Mouse (Mus musculus) forebrain, embryonic 12.5 days (tissue): ENCODE data around the gene Creb1. TPM values are rescaled to one million over a fixed set of nuclear protein-coding genes. Genes with fewer than 3 reads are reported as not detected.
A peak's percentile ranks its signal among the peaks of the same experiment; 100 is the strongest.

Experiments
- ATAC-seq: fragments of 200-750 bp; cut with Nextera tagmentation; 2 replicates; pipeline ENCODE4 v1.8.0; 2017; ENCODE audit warnings: moderate TSS enrichment; ENCODE audit not compliant: low FRiP score
- H3K27ac ChIP-seq: fragments of 300-500 bp; sonication (generic); 2 replicates; pipeline ENCODE4 v1.5.1; 2016; ENCODE audit warnings: mild to moderate bottlenecking
- H3K27me3 ChIP-seq: fragments of 300-500 bp; sonication (generic); 2 replicates; pipeline ENCODE4 v1.6.1; 2016; ENCODE audit warnings: mild to moderate bottlenecking
- H3K36me3 ChIP-seq: fragments of 300-500 bp; sonication (generic); replicated peaks from 2 replicates; pipeline ENCODE4 v1.6.1; 2016; ENCODE audit warnings: mild to moderate bottlenecking
- H3K4me1 ChIP-seq: fragments of 300-500 bp; sonication (generic); 2 replicates; pipeline ENCODE4 v1.6.1; 2016
- H3K4me2 ChIP-seq: fragments of 300-500 bp; sonication (generic); 2 replicates; pipeline ENCODE4 v1.6.1; 2016; ENCODE audit warnings: mild to moderate bottlenecking, moderate library complexity
- H3K4me3 ChIP-seq: fragments of 300-500 bp; sonication (generic); replicated peaks from 2 replicates; pipeline ENCODE4 v1.5.1; 2016; ENCODE audit warnings: mild to moderate bottlenecking
- H3K9ac ChIP-seq: fragments of 300-500 bp; sonication (generic); 2 replicates; pipeline ENCODE4 v1.6.1; 2016; ENCODE audit warnings: mild to moderate bottlenecking
- H3K9me3 ChIP-seq: fragments of 300-500 bp; sonication (generic); 2 replicates; pipeline ENCODE4 v1.6.1; 2016
- WGBS: fragments of 180-500 bp; shearing (Covaris S2); methylation state at CpG from one replicate; pipeline ENCODE4 v1.1.7; 2016; 5-methylcytosine and 5-hydroxymethylcytosine counted together
- polyA plus RNA-seq: library from polyadenylated mRNA; unstranded; fragments of >200 nt; fragmentation: Nextera tagmentation; extraction: Ambion mirVana; gene quantifications from 2 replicates; pipeline ENCODE4 v1.2.1, GENCODE M21; 2016

Gene Creb1
- polyA plus RNA-seq, 1 experiment from 2014 or later, result 66.1 TPM

GRCm38 (mm10) chr1:64614311-64614710 lies 81.9 kb downstream of the Creb1 start:
- Histone ChIP-seq H3K4me3 (no peak overlapping the region), H3K4me1 (peaks cover 16% of the 10 kb centered on the region), H3K36me3 (0 out of 2 replicates have a peak, but pooled peaks cover 12% of the 10 kb centered on the region), H3K9ac (no peak overlapping the region), H3K27me3 (no peaks in the 10 kb centered on the region), H3K27ac (no peak overlapping the region), H3K9me3 (no peaks in the 10 kb centered on the region), H3K4me2 (no peak overlapping the region)
- ATAC-seq, result no peak
- WGBS, result 86% methylated on average over 9 of the region's 9 CpGs

GRCm38 (mm10) chr1:64614801-64615345 lies 82.4 kb downstream of the Creb1 start:
- no peak overlapping the region for H3K4me3 ChIP-seq
- no peak overlapping the region for H3K4me2 ChIP-seq
- WGBS, result 83% methylated on average over 10 of the region's 10 CpGs
- H3K27ac ChIP-seq, result no peak overlapping the region
- H3K4me1 ChIP-seq, result peaks cover 16% of the 10 kb centered on the region
- no peaks in the 10 kb centered on the region for H3K27me3 ChIP-seq
- no peaks in the 10 kb centered on the region for H3K9me3 ChIP-seq
- no peak overlapping the region for H3K9ac ChIP-seq
- 0 out of 2 replicates have a peak, but pooled peaks cover 11% of the 10 kb centered on the region for H3K36me3 ChIP-seq
- no peak for ATAC-seq

- 81% methylated on average over 11 of the region's 11 CpGs for WGBS
- peaks cover 16% of the 10 kb centered on the region for H3K4me1 ChIP-seq
- no peaks in the 10 kb centered on the region for H3K9me3 ChIP-seq
- ATAC-seq, result no peak
- no peak overlapping the region for H3K4me3 ChIP-seq
- H3K27ac ChIP-seq, result no peak overlapping the region
- H3K27me3 ChIP-seq, result no peaks in the 10 kb centered on the region
- no peak overlapping the region for H3K4me2 ChIP-seq
- H3K9ac ChIP-seq, result no peak overlapping the region
- 0 out of 2 replicates have a peak, but pooled peaks cover 7% of the 10 kb centered on the region for H3K36me3 ChIP-seq
These were observed 83.1 kb downstream of the Creb1 start for GRCm38 (mm10) chr1:64615531-64615991.

- Histone ChIP-seq H3K4me2 (peak overlapping the region; percentile 66), H3K27me3 (no peaks in the 10 kb centered on the region), H3K4me3 (peak overlapping the region; percentile 79), H3K9ac (no peak overlapping the region; the same call in 1 of the 2 replicates), H3K27ac (no peak overlapping the region), H3K9me3 (no peaks in the 10 kb centered on the region), H3K36me3 (0 out of 2 replicates have a peak, but pooled peaks cover 6% of the 10 kb centered on the region), H3K4me1 (peaks cover 16% of the 10 kb centered on the region)
- WGBS, result 66% methylated on average over 6 of the region's 6 CpGs
- ATAC-seq, result no peak
These were observed 83.6 kb downstream of the Creb1 start for GRCm38 (mm10) chr1:64616076-64616475.

- Histone ChIP-seq H3K36me3 (0 out of 2 replicates have a peak, but pooled peaks cover 6% of the 10 kb centered on the region), H3K9me3 (no peaks in the 10 kb centered on the region), H3K27ac (peak overlapping the region; percentile 95; the same call in 1 of the 2 replicates), H3K4me3 (peak overlapping the region; percentile 79), H3K27me3 (no peaks in the 10 kb centered on the region), H3K4me2 (peak overlapping the region; percentile 66), H3K4me1 (peaks cover 16% of the 10 kb centered on the region), H3K9ac (peak overlapping the region; percentile 95)
- WGBS, result 5% methylated on average over 8 of the region's 8 CpGs
- ATAC-seq, result no peak; the same call in 1 of the 2 replicates
These were observed 84.1 kb downstream of the Creb1 start for GRCm38 (mm10) chr1:64616531-64616880.

- peaks cover 16% of the 10 kb centered on the region for H3K4me1 ChIP-seq
- peak; percentile 95 for ATAC-seq
- no peaks in the 10 kb centered on the region for H3K27me3 ChIP-seq
- WGBS, result 1% methylated on average over 72 of the region's 72 CpGs
- H3K9ac ChIP-seq, result peak within 1 kb of the TSS; percentile 95
- H3K36me3 ChIP-seq, result 0 out of 2 replicates have a peak, but pooled peaks cover 6% of the 10 kb centered on the region
- H3K4me2 ChIP-seq, result peak within 1 kb of the TSS; percentile 66
- H3K9me3 ChIP-seq, result no peaks in the 10 kb centered on the region
- peak within 1 kb of the TSS; percentile 95 for H3K27ac ChIP-seq
- peak within 1 kb of the TSS; percentile 79 for H3K4me3 ChIP-seq
These were observed 84.7 kb downstream of the Creb1 start, which contains the start of gene Mettl21a for GRCm38 (mm10) chr1:64616881-64617714. TSS of gene Mettl21a (minus strand) at chr1:64617242.

- Histone ChIP-seq H3K4me2 (peak overlapping the region; percentile 66), H3K9me3 (no peaks in the 10 kb centered on the region), H3K9ac (peak overlapping the region; percentile 95), H3K27ac (peak overlapping the region; percentile 95), H3K27me3 (no peaks in the 10 kb centered on the region), H3K4me1 (peaks cover 16% of the 10 kb centered on the region), H3K36me3 (0 out of 2 replicates have a peak, but pooled peaks cover 4% of the 10 kb centered on the region), H3K4me3 (peak overlapping the region; percentile 79)
- peak; percentile 87 for ATAC-seq
- WGBS, result 1% methylated on average over 15 of the region's 15 CpGs
These were observed 85.2 kb downstream of the Creb1 start for GRCm38 (mm10) chr1:64617715-64617984.

GRCm38 (mm10) chr1:64618226-64618625 lies 85.8 kb downstream of the Creb1 start:
- H3K9ac ChIP-seq, result peak overlapping the region; percentile 95
- peak overlapping the region; percentile 79 for H3K4me3 ChIP-seq
- H3K27me3 ChIP-seq, result no peaks in the 10 kb centered on the region
- 75% methylated on average over 3 of the region's 3 CpGs for WGBS
- H3K4me2 ChIP-seq, result peak overlapping the region; percentile 66
- H3K36me3 ChIP-seq, result 0 out of 2 replicates have a peak, but pooled peaks cover 3% of the 10 kb centered on the region
- no peak for ATAC-seq
- H3K4me1 ChIP-seq, result peaks cover 16% of the 10 kb centered on the region
- no peaks in the 10 kb centered on the region for H3K9me3 ChIP-seq
- no peak overlapping the region for H3K27ac ChIP-seq

GRCm38 (mm10) chr1:64621116-64621515 lies 88.7 kb downstream of the Creb1 start:
- ATAC-seq, result no peak
- Histone ChIP-seq H3K4me3 (no peak overlapping the region), H3K9me3 (no peaks in the 10 kb centered on the region), H3K36me3 (no peaks in the 10 kb centered on the region), H3K4me1 (peaks cover 11% of the 10 kb centered on the region), H3K4me2 (no peak overlapping the region), H3K9ac (no peak overlapping the region), H3K27ac (no peak overlapping the region), H3K27me3 (no peaks in the 10 kb centered on the region)
- 83% methylated on average over 5 of the region's 5 CpGs for WGBS

GRCm38 (mm10) chr1:64623558-64624435 lies 91.4 kb downstream of the Creb1 start:
- Histone ChIP-seq H3K4me1 (no peaks in the 10 kb centered on the region), H3K4me2 (no peak overlapping the region), H3K4me3 (no peak overlapping the region), H3K9me3 (no peaks in the 10 kb centered on the region), H3K9ac (no peak overlapping the region), H3K36me3 (no peaks in the 10 kb centered on the region), H3K27ac (no peak overlapping the region), H3K27me3 (no peaks in the 10 kb centered on the region)
- WGBS, result 66% methylated on average over 12 of the region's 12 CpGs
- ATAC-seq, result no peak

GRCm38 (mm10) chr1:64625214-64625613 lies 92.8 kb downstream of the Creb1 start:
- no peaks in the 10 kb centered on the region for H3K4me1 ChIP-seq
- H3K36me3 ChIP-seq, result no peaks in the 10 kb centered on the region
- H3K4me3 ChIP-seq, result no peak overlapping the region
- no peak overlapping the region for H3K9ac ChIP-seq
- H3K27me3 ChIP-seq, result no peaks in the 10 kb centered on the region
- H3K4me2 ChIP-seq, result no peak overlapping the region
- no peak for ATAC-seq
- no peaks in the 10 kb centered on the region for H3K9me3 ChIP-seq
- H3K27ac ChIP-seq, result no peak overlapping the region

- no peak for ATAC-seq
- 82% methylated on average over 5 of the region's 5 CpGs for WGBS
- Histone ChIP-seq H3K27ac (no peak overlapping the region), H3K27me3 (no peaks in the 10 kb centered on the region), H3K9me3 (no peaks in the 10 kb centered on the region), H3K4me2 (no peak overlapping the region), H3K36me3 (no peaks in the 10 kb centered on the region), H3K4me1 (no peaks in the 10 kb centered on the region), H3K9ac (no peak overlapping the region), H3K4me3 (no peak overlapping the region)
These were observed 99.1 kb downstream of the Creb1 start for GRCm38 (mm10) chr1:64631526-64631925.
